Mouse (Mus musculus) lung, adult 2 months (tissue): ENCODE data around the gene Spata46.

Experiments used
- CTCF ChIP-seq: fragments of 200-500 bp; IDR thresholded peaks from 2 replicates; pipeline ENCODE4 v1.5.1; 2011; ENCODE audit warnings: mild to moderate bottlenecking, low read length, control low read depth; ENCODE audit not compliant: insufficient read depth
- POLR2A ChIP-seq: fragments of 200-500 bp; IDR thresholded peaks from 2 replicates; pipeline ENCODE4 v1.6.1; 2011; ENCODE audit warnings: low read depth, mild to moderate bottlenecking, control low read depth, low read length, borderline replicate concordance; ENCODE audit errors: extremely low read depth

DNA sequence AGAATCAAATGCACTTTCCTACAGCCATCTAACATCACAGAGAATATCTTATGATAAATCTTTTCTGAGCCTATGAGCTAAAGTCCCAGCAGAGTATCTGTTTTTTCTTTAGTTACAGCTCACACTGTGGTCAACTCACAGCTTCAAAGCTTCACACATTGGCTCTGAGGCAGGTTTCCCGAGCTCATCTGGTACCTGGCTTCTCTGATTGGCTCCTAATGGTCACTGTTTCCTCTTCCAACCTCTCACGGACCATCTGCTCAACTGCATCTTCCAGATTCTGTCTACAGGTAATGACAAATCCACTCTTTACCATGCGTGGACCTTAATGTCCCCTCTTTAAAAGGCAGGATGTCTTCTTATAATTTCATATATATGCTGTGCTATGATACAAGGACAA is 44.7 kb downstream of the Spata46 start:
- no peak for TF ChIP-seq POLR2A
- TF ChIP-seq CTCF, result no peak
